Mouse (Mus musculus): ENCODE results near the gene Snapc3.

GRCm38 (mm10) chr4:83439045-83439444 lies 21.5 kb downstream of the Snapc3 start:
- TF ChIP-seq POLR2A (IDR thresholded peaks at IDR 0.05; ENCODE audit: borderline replicate concordance, extremely low read depth, insufficient read depth, insufficient read length, poor library complexity, severe bottlenecking) (no peak), CTCF (IDR thresholded peaks at IDR 0.05; ENCODE audit: borderline replicate concordance, extremely low read depth, insufficient read depth, insufficient read length) (no peak)
